ENCODE assay signal across 18 mouse cellular contexts in the genomic region with DNA sequence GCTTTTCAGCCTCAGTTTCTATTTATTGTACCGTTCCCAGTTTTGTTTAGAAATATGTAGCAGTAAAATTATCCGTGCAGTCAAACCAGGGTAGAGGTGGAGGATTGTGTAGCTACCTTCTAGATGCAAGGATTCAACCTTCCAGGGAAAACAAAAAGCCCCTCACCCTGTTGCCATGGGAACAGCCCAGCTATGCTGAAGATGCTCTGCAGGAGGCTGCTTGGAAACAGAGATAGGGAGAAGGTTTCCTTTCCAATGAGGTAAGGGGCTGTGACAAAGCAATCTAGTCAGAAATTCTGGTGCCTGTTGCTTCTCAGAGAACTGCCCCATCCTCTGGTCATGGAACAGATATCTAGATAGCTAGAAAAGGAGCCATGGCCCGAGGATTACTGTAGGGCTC. TPM values are rescaled to one million over a fixed set of nuclear protein-coding genes. Genes with fewer than 3 reads are reported as not detected.
DNase-seq lines count a peak whose midpoint lies in the region; ATAC-seq and TF ChIP-seq lines count a peak whose summit lies in the region.
"Had no signal": no experiment of that assay in that cellular context is flagged by ENCODE, and none has a peak within 500 bp of the region (broad histone marks: within the 10 kb centered on the region; RNA-seq: fewer than 3 reads in every experiment).

No protein-coding gene starts in this region.

- WGBS in neural tube, embryonic 13.5 days: 33% methylated on average over 3 of the region's 3 CpGs
- 18% methylated on average over 3 of the region's 3 CpGs for WGBS in forebrain, embryonic 13.5 days
- WGBS in lung, postnatal 0 days: 39% methylated on average over 3 of the region's 3 CpGs
- 40% methylated on average over 3 of the region's 3 CpGs for WGBS in heart, embryonic 10.5 days

- no peak overlapping the region for H3K9ac ChIP-seq in neural tube, embryonic 13.5 days
- no peak overlapping the region for H3K9ac ChIP-seq in forebrain, embryonic 13.5 days
- no peak overlapping the region for H3K9ac ChIP-seq in lung, postnatal 0 days (replicated peaks; ENCODE audit: low read depth)
- H3K9ac ChIP-seq: embryonic facial prominence, embryonic 13.5 days; kidney, embryonic 15.5 days; limb, embryonic 13.5 days; stomach, embryonic 15.5 days had no signal

- no peaks in the 10 kb centered on the region for H3K27me3 ChIP-seq in neural tube, embryonic 13.5 days
- H3K27me3 ChIP-seq in forebrain, embryonic 13.5 days: no peaks in the 10 kb centered on the region
- no peaks in the 10 kb centered on the region for H3K27me3 ChIP-seq in lung, postnatal 0 days (replicated peaks; ENCODE audit: insufficient read depth, low read length)
- H3K27me3 ChIP-seq in heart, embryonic 10.5 days (ENCODE audit: insufficient read depth, poor library complexity, severe bottlenecking): no peaks in the 10 kb centered on the region
- H3K27me3 ChIP-seq: embryonic facial prominence, embryonic 13.5 days; kidney, embryonic 15.5 days; limb, embryonic 13.5 days; megakaryocyte, embryonic 14.5 days; stomach, embryonic 15.5 days had no signal

- no peak for DNase-seq in neural tube, embryonic 10.5 days (ENCODE audit: extremely low spot score, low spot score)
- DNase-seq in mesoderm, embryonic 11.5 days (ENCODE audit: low read depth, low spot score): peak; percentile 21
- peak; percentile 56 for DNase-seq in retina, postnatal 1 day
- DNase-seq in lung, postnatal 0 days (ENCODE audit: low spot score): no peak
- no peak for DNase-seq in heart, embryonic 10.5 days (ENCODE audit: low spot score)
- DNase-seq: cerebellum, adult 9-10 months; heart, postnatal 36 days; lung, adult 18-20 months; thymus, postnatal 25 days had no signal

- H3K36me3 ChIP-seq in neural tube, embryonic 13.5 days: no peaks in the 10 kb centered on the region
- no peaks in the 10 kb centered on the region for H3K36me3 ChIP-seq in forebrain, embryonic 13.5 days (ENCODE audit: poor library complexity, severe bottlenecking)
- H3K36me3 ChIP-seq in lung, postnatal 0 days (ENCODE audit: insufficient read depth, low read length): no peaks in the 10 kb centered on the region
- H3K36me3 ChIP-seq in heart, embryonic 10.5 days: no peaks in the 10 kb centered on the region
- H3K36me3 ChIP-seq: embryonic facial prominence, embryonic 13.5 days; kidney, embryonic 15.5 days; limb, embryonic 13.5 days; stomach, embryonic 15.5 days had no signal

- H3K9me3 ChIP-seq in neural tube, embryonic 13.5 days: no peaks in the 10 kb centered on the region
- H3K9me3 ChIP-seq in forebrain, embryonic 13.5 days (replicated peaks): no peaks in the 10 kb centered on the region
- no peaks in the 10 kb centered on the region for H3K9me3 ChIP-seq in lung, postnatal 0 days (ENCODE audit: low read length)
- no peaks in the 10 kb centered on the region for H3K9me3 ChIP-seq in heart, embryonic 10.5 days
- H3K9me3 ChIP-seq: embryonic facial prominence, embryonic 13.5 days; kidney, embryonic 15.5 days; limb, embryonic 13.5 days; megakaryocyte, embryonic 14.5 days; stomach, embryonic 15.5 days had no signal

- H3K4me1 ChIP-seq in neural tube, embryonic 13.5 days (replicated peaks): peaks cover 13% of the 10 kb centered on the region
- H3K4me1 ChIP-seq in forebrain, embryonic 13.5 days: peaks cover 15% of the 10 kb centered on the region
- H3K4me1 ChIP-seq in lung, postnatal 0 days (ENCODE audit: insufficient read depth, low read depth, low read length): no peaks in the 10 kb centered on the region
- no peaks in the 10 kb centered on the region for H3K4me1 ChIP-seq in heart, embryonic 10.5 days
- H3K4me1 ChIP-seq: embryonic facial prominence, embryonic 13.5 days; kidney, embryonic 15.5 days; limb, embryonic 13.5 days; megakaryocyte, embryonic 14.5 days; stomach, embryonic 15.5 days had no signal

- no peak overlapping the region for H3K27ac ChIP-seq in neural tube, embryonic 13.5 days (replicated peaks)
- no peak overlapping the region for H3K27ac ChIP-seq in forebrain, embryonic 13.5 days
- H3K27ac ChIP-seq in lung, postnatal 0 days (ENCODE audit: low read length): no peak overlapping the region
- H3K27ac ChIP-seq in heart, embryonic 10.5 days: no peak overlapping the region
- H3K27ac ChIP-seq: embryonic facial prominence, embryonic 13.5 days; kidney, embryonic 15.5 days; limb, embryonic 13.5 days; stomach, embryonic 15.5 days had no signal

- ATAC-seq in neural tube, embryonic 13.5 days (ENCODE audit: low read depth): peak; percentile 36; the same call in 1 of the 2 replicates
- ATAC-seq in forebrain, embryonic 13.5 days: 0 out of 2 replicates have a peak, but pooled peaks have one; percentile 50
- no peak for ATAC-seq in erythroblast, adult 5-6 weeks (replicated peaks; ENCODE audit: low FRiP score, poor library complexity, severe bottlenecking)
- ATAC-seq in lung, postnatal 0 days: no peak

- H3K4me2 ChIP-seq in neural tube, embryonic 13.5 days: no peak overlapping the region
- no peak overlapping the region for H3K4me2 ChIP-seq in forebrain, embryonic 13.5 days
- no peak overlapping the region for H3K4me2 ChIP-seq in lung, postnatal 0 days (replicated peaks; ENCODE audit: low read depth, low read length)
- H3K4me2 ChIP-seq: embryonic facial prominence, embryonic 13.5 days; kidney, embryonic 15.5 days; limb, embryonic 13.5 days; stomach, embryonic 15.5 days had no signal

- H3K4me3 ChIP-seq in neural tube, embryonic 13.5 days: no peak overlapping the region
- no peak overlapping the region for H3K4me3 ChIP-seq in forebrain, embryonic 13.5 days
- H3K4me3 ChIP-seq in lung, postnatal 0 days (ENCODE audit: low read depth, low read length): no peak overlapping the region
- no peak overlapping the region for H3K4me3 ChIP-seq in heart, embryonic 10.5 days
- H3K4me3 ChIP-seq: embryonic facial prominence, embryonic 13.5 days; kidney, embryonic 15.5 days; limb, embryonic 13.5 days; megakaryocyte, embryonic 14.5 days; stomach, embryonic 15.5 days had no signal

- no peak for TF ChIP-seq EP300 in lung, postnatal 0 days (IDR thresholded peaks at IDR 0.05)

- TF ChIP-seq CTCF in lung, postnatal 0 days (IDR thresholded peaks at IDR 0.05): no peak

RNA-seq across cellular contexts. Expression of gene Slc8a3, which starts 59.6 kb away (rescaled TPM):
- 5.2 and 6.7 TPM in 2 replicates for polyA plus RNA-seq in neural tube, embryonic 13.5 days (2015; fragmentation: Nextera tagmentation; extraction: Ambion mirVana)
- 2.0 and 2.2 TPM in 2 replicates for polyA plus RNA-seq in forebrain, embryonic 13.5 days (2015; fragmentation: Nextera tagmentation; extraction: Ambion mirVana)
- not detected in 2 replicates for total RNA-seq in erythroblast, adult 5-6 weeks (2015; ENCODE audit: low replicate concordance)
- total RNA-seq in erythroblast, adult 5-6 weeks (2017; ENCODE audit: low replicate concordance): not detected in 2 replicates
- 0.13 and 0.21 TPM in 2 replicates for polyA plus RNA-seq in lung, postnatal 0 days (2015; fragmentation: Nextera tagmentation; extraction: Ambion mirVana)
- polyA plus RNA-seq in heart, embryonic 10.5 days (2016; fragmentation: Nextera tagmentation; extraction: Ambion mirVana): 0.27 and 0.48 TPM in 2 replicates
- total RNA-seq: MEL had no signal

Comparison
In these comparisons a context has a peak if more than half of its experiments do, and no peak if none do; other contexts are left out.
1. ATAC-seq: peak in neural tube, embryonic 13.5 days (single experiment) and forebrain, embryonic 13.5 days (single experiment); none in erythroblast, adult 5-6 weeks (single experiment) and lung, postnatal 0 days (single experiment).
2. DNase-seq: peak in mesoderm, embryonic 11.5 days (single experiment) and retina, postnatal 1 day (single experiment); none in neural tube, embryonic 10.5 days (single experiment), lung, postnatal 0 days (single experiment) and heart, embryonic 10.5 days (single experiment).